In genomic region chr12:73480610-73480971, GRCm38 (mm10) we compare ENCODE assay signal across 12 mouse cellular contexts.
"Had no signal": no experiment of that assay in that cellular context is flagged by ENCODE, and none has a peak within 500 bp of the region (broad histone marks: within the 10 kb centered on the region; RNA-seq: fewer than 3 reads in every experiment).

No protein-coding gene starts in this region.

- H3K4me3 ChIP-seq: midbrain, embryonic 10.5 days; midbrain, embryonic 12.5 days; neural tube, embryonic 12.5 days; stomach, embryonic 15.5 days had no signal

- H3K36me3 ChIP-seq: midbrain, embryonic 10.5 days; midbrain, embryonic 12.5 days; neural tube, embryonic 12.5 days; stomach, embryonic 15.5 days had no signal

- ATAC-seq: midbrain, embryonic 16.5 days had no signal

- H3K4me2 ChIP-seq: lung, embryonic 14.5 days; midbrain, embryonic 12.5 days; neural tube, embryonic 12.5 days; stomach, embryonic 15.5 days had no signal

- DNase-seq: lung, embryonic 14.5 days; midbrain, embryonic 14.5 days; right cerebral cortex, postnatal 14 days; thymus, adult 2 months; thymus, postnatal 25 days; thymus, postnatal 4 days had no signal

- H3K9ac ChIP-seq: lung, embryonic 14.5 days; midbrain, embryonic 12.5 days; neural tube, embryonic 12.5 days; stomach, embryonic 15.5 days had no signal

- H3K27me3 ChIP-seq: midbrain, embryonic 12.5 days; neural tube, embryonic 12.5 days; stomach, embryonic 15.5 days had no signal

- H3K27ac ChIP-seq: midbrain, embryonic 10.5 days; midbrain, embryonic 12.5 days; neural tube, embryonic 12.5 days; stomach, embryonic 15.5 days; stomach, postnatal 0 days had no signal

- H3K9me3 ChIP-seq: midbrain, embryonic 10.5 days; midbrain, embryonic 12.5 days; neural tube, embryonic 12.5 days; stomach, embryonic 15.5 days had no signal
